ENCODE assay signal across 30 mouse cellular contexts in genomic region chr15:8565416-8565815, GRCm38 (mm10). TPM values are rescaled to one million over a fixed set of nuclear protein-coding genes. Genes with fewer than 3 reads are reported as not detected.
DNase-seq lines count a peak whose midpoint lies in the region; ATAC-seq and TF ChIP-seq lines count a peak whose summit lies in the region.
"Had no signal": no experiment of that assay in that cellular context is flagged by ENCODE, and none has a peak within 500 bp of the region (broad histone marks: within the 10 kb centered on the region; RNA-seq: fewer than 3 reads in every experiment).

No protein-coding gene starts in this region.

- no peak for ATAC-seq in liver, embryonic 12.5 days
- no peak for ATAC-seq in hindbrain, embryonic 16.5 days
- ATAC-seq: forebrain, embryonic 14.5 days; forebrain, embryonic 16.5 days had no signal

- 54% methylated on average over 6 of the region's 6 CpGs for WGBS in liver, adult 2 months
- 72% methylated on average over 6 of the region's 6 CpGs for WGBS in liver, embryonic 12.5 days (ENCODE audit: insufficient replicate concordance)
- 33% methylated on average over 6 of the region's 6 CpGs for WGBS in hindbrain, embryonic 16.5 days

- no peaks in the 10 kb centered on the region for H3K9me3 ChIP-seq in liver, embryonic 12.5 days (replicated peaks)
- no peaks in the 10 kb centered on the region for H3K9me3 ChIP-seq in hindbrain, embryonic 16.5 days (ENCODE audit: control insufficient read depth, low read length)
- H3K9me3 ChIP-seq: embryonic facial prominence, embryonic 13.5 days; embryonic facial prominence, embryonic 15.5 days; forebrain, embryonic 10.5 days; forebrain, embryonic 12.5 days had no signal

- H3K36me3 ChIP-seq in liver, adult 2 months (ENCODE audit: control insufficient read depth, insufficient read depth, low read length), result no peaks in the 10 kb centered on the region
- H3K36me3 ChIP-seq in liver, embryonic 12.5 days, result no peaks in the 10 kb centered on the region
- H3K36me3 ChIP-seq in hindbrain, embryonic 16.5 days (ENCODE audit: control insufficient read depth, insufficient read depth, low read length), result no peaks in the 10 kb centered on the region
- H3K36me3 ChIP-seq: embryonic facial prominence, embryonic 13.5 days; embryonic facial prominence, embryonic 15.5 days; forebrain, embryonic 10.5 days; forebrain, embryonic 12.5 days had no signal

- no peak for TF ChIP-seq POLR2A in liver, adult 2 months (IDR thresholded peaks at IDR 0.05; ENCODE audit: extremely low read depth, insufficient read depth, low read length)
- no peak for TF ChIP-seq POLR2A in brain, embryonic 14.5 days (IDR thresholded peaks at IDR 0.05; ENCODE audit: borderline replicate concordance, extremely low read depth, insufficient read depth, insufficient read length, poor library complexity, severe bottlenecking)

- H3K4me3 ChIP-seq in liver, adult 2 months (ENCODE audit: insufficient read depth, low read depth, low read length), result no peak overlapping the region
- no peak overlapping the region for H3K4me3 ChIP-seq in liver, embryonic 12.5 days
- H3K4me3 ChIP-seq in hindbrain, embryonic 16.5 days (ENCODE audit: low read length), result no peak overlapping the region
- H3K4me3 ChIP-seq: embryonic facial prominence, embryonic 13.5 days; embryonic facial prominence, embryonic 15.5 days; erythroblast, embryonic 14.5 days; forebrain, embryonic 10.5 days; forebrain, embryonic 12.5 days had no signal

- H3K4me1 ChIP-seq in liver, adult 2 months (ENCODE audit: control insufficient read depth, insufficient read depth, low read length), result peaks cover 2% of the 10 kb centered on the region; the same call in 1 of the 2 replicates
- H3K4me1 ChIP-seq in liver, embryonic 12.5 days, result peaks cover 16% of the 10 kb centered on the region
- peaks cover 5% of the 10 kb centered on the region; the same call in 1 of the 2 replicates for H3K4me1 ChIP-seq in hindbrain, embryonic 16.5 days (ENCODE audit: control insufficient read depth, insufficient read depth, low read depth, low read length)

- peak; percentile 23 for DNase-seq in liver, adult 2 months (ENCODE audit: extremely low read depth, low read depth, low spot score)
- DNase-seq in 3T3-L1 (ENCODE audit: low read depth, low spot score), result peak; percentile 21
- DNase-seq in NIH3T3 (ENCODE audit: low read depth), result peak; percentile 9
- peak; percentile 13 for DNase-seq in brain, embryonic 14.5 days (ENCODE audit: low read depth)
- DNase-seq in thymus, postnatal 4 days, result no peak
- DNase-seq: adrenal gland, adult 8-10 months; adrenal gland, postnatal 14 days; adrenal gland, postnatal 36 days; cerebellum, adult 11 months; cerebellum, adult 18-20 months; cerebellum, adult 8-10 months; cerebellum, adult 9-11 months; cerebellum, postnatal 14 days; cerebellum, postnatal 36 days; embryo, embryonic 11 days had no signal

- no peak overlapping the region for H3K4me2 ChIP-seq in liver, embryonic 12.5 days
- H3K4me2 ChIP-seq in hindbrain, embryonic 16.5 days (ENCODE audit: low read length), result no peak overlapping the region
- H3K4me2 ChIP-seq: embryonic facial prominence, embryonic 13.5 days; embryonic facial prominence, embryonic 15.5 days; forebrain, embryonic 12.5 days had no signal

- no peaks in the 10 kb centered on the region for H3K27me3 ChIP-seq in liver, adult 2 months (ENCODE audit: control insufficient read depth, insufficient read depth, low read length)
- peaks cover 25% of the 10 kb centered on the region for H3K27me3 ChIP-seq in liver, embryonic 12.5 days (replicated peaks)
- peaks cover 6% of the 10 kb centered on the region; the same call in 1 of the 2 replicates for H3K27me3 ChIP-seq in hindbrain, embryonic 16.5 days (replicated peaks; ENCODE audit: control insufficient read depth, insufficient read depth, low read length)

- H3K27ac ChIP-seq in liver, adult 2 months (replicated peaks; ENCODE audit: insufficient read depth, low read depth, low read length), result no peak overlapping the region
- H3K27ac ChIP-seq in liver, embryonic 12.5 days, result no peak overlapping the region
- H3K27ac ChIP-seq in hindbrain, embryonic 16.5 days (ENCODE audit: low read depth, low read length), result no peak overlapping the region
- H3K27ac ChIP-seq: embryonic facial prominence, embryonic 13.5 days; embryonic facial prominence, embryonic 15.5 days; forebrain, embryonic 10.5 days; forebrain, embryonic 12.5 days had no signal

- H3K9ac ChIP-seq in liver, adult 2 months (ENCODE audit: low read depth, low read length), result no peak overlapping the region
- H3K9ac ChIP-seq in liver, embryonic 12.5 days, result no peak overlapping the region
- no peak overlapping the region for H3K9ac ChIP-seq in hindbrain, embryonic 16.5 days (ENCODE audit: low read depth, low read length)
- H3K9ac ChIP-seq: embryonic facial prominence, embryonic 13.5 days; embryonic facial prominence, embryonic 15.5 days; forebrain, embryonic 12.5 days had no signal

- no peak for TF ChIP-seq CTCF in liver, adult 2 months (IDR thresholded peaks at IDR 0.05; ENCODE audit: low read depth, low read length)
- no peak for TF ChIP-seq CTCF in brain, embryonic 14.5 days (IDR thresholded peaks at IDR 0.05; ENCODE audit: borderline replicate concordance, extremely low read depth, insufficient read depth, insufficient read length)

- no peaks in the 10 kb centered on the region for H3K79me2 ChIP-seq in liver, adult 2 months (ENCODE audit: control insufficient read depth, insufficient read depth, low read length)

RNA-seq across cellular contexts. Expression of gene Gm2310, which starts 45.7 kb away (rescaled TPM):
- not detected in 2 replicates for total RNA-seq in liver, adult 2 months (2014; rRNA removed)
- not detected in 2 replicates for polyA plus RNA-seq in liver, adult 2 months (2012; rRNA removed)
- not detected in 2 replicates for polyA plus RNA-seq in liver, embryonic 12.5 days (2016; fragmentation: Nextera tagmentation; extraction: Ambion mirVana)
- polyA plus RNA-seq in brain, embryonic 14.5 days (2012; rRNA removed), result not detected in 2 replicates
- not detected in 2 replicates for polyA plus RNA-seq in hindbrain, embryonic 16.5 days (2015; fragmentation: Nextera tagmentation; extraction: Ambion mirVana)
- total RNA-seq: adrenal gland, adult 18-20 months; adrenal gland, adult 8-10 months; adrenal gland, postnatal 14 days; adrenal gland, postnatal 36 days; common myeloid progenitor, adult 5-6 weeks; ES-E14; MEL had no signal
- polyA plus RNA-seq: C2C12; embryonic facial prominence, embryonic 11.5 days; embryonic facial prominence, embryonic 13.5 days; embryonic facial prominence, embryonic 15.5 days; erythroblast, embryonic 14.5 days; forebrain, embryonic 10.5 days; forebrain, embryonic 12.5 days; forebrain, embryonic 14.5 days; forebrain, embryonic 16.5 days had no signal
